Mouse (Mus musculus) WW6 (cell line): ENCODE results near the gene Ngdn.
"Not testable (repeated sequence)": the region's sequence is repeated elsewhere in the genome, so short reads cannot be mapped to it uniquely, and the experiment has no call there.

Experiments
- DNase-seq: peaks from one replicate; pipeline ENCODE4 v3.0.0-alpha.2; 2013; ENCODE audit warnings: low read depth, low spot score

Ngdn gene

DNA sequence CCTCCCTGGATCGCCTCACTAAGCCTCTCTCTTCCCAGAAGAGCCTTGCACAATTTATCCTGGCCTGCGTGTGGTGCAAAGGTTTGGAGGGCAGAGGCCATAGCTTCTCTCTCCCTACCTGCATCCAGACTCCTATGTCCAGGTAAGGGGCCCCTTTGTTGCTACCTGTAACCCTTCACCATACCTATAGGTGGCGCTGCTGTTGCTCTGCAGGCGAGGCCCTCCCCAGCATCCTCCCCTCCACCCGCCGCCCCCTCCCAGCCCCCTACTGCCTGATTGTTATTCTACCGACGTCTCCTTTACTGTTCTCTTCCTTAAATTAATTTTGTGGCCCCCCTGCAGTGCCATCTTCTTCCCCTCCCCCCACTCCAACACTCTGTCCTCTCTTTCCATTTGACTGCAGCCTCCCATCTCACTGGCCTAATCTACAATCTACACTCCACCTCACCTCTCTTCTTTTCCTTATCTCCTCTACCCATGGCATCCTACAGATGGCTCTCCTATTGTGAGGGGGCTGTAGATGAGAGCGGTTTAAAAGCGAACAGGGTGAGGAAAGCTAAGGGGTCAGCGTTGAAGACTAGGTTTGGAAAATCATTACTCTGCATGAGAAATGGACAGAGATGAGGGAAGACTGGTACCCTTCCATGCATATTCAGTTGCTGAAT, 13.9 kb downstream of the Ngdn start:
- no peak for DNase-seq

DNA sequence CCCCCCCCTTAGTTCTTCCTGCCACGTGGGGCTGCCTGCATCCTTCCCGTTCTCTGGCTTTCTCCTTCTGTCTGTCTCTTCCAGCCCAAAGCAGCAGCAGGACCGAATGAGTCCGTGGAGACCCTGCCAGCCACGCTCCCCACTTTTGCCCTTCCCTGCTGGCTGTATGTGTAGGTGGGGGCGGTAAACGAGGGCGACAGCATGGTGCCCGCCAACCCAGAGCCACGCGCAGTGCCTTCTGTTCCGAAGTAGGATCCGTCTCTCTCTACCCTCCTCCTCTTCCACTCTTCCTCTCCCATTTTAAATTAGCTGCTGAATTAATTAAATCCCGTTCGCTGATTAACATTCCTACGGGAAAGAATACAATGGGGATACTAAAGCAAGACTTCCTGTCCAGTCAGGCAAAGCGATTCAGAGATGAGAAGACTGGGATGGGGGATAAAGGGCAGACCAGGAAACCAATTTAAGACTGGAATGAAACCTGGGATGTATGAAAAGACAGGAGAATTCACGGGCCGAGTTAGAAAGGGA, 17.5 kb downstream of the Ngdn start:
- DNase-seq: no peak

DNA sequence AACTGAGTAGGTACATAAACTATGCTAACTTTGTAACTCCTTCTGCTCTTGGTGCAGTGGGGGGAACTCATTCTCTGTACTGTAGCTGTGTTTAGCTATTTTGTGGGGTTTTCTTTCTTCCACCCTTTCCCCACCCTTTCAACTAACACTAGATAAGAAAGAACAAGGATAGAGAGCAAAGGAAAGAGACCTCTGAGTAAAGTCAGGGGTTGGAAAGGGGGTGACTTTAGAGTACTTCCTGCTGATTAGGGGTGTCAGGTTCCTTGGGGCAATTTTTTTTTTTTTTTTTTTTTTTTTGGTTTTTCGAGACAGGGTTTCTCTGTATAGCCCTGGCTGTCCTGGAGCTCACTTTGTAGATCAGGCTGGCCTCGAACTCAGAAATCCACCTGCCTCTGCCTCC, 28.4 kb downstream of the Ngdn start:
- DNase-seq: not testable (repeated sequence)

DNA sequence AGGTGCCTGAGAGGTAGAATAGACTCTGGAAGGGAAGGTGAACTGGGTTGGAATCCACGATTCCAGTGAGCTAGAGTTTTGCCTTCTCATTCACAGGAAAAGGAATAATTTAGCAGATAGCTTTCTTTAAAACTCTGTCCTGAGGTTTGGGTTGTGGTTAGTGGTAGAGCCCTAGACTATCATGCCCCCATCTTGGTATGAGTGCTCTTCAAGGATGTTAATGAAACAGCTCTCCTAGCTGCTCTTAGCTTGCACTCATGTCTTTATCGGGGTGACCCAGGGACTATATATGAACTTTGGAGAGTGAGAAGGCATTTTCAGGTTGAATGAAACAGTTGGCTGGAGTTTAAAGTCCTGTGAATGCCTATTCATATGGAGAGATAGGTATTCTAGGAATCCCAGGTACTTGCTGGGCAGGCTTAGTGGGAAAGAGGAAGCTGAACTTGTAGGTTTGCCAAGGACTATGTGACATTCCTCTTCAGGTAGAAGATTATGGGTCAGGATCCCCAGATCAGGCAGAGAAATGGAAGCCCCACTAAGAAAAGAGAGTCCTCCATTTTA, 32.8 kb downstream of the Ngdn start:
- DNase-seq: no peak

DNA sequence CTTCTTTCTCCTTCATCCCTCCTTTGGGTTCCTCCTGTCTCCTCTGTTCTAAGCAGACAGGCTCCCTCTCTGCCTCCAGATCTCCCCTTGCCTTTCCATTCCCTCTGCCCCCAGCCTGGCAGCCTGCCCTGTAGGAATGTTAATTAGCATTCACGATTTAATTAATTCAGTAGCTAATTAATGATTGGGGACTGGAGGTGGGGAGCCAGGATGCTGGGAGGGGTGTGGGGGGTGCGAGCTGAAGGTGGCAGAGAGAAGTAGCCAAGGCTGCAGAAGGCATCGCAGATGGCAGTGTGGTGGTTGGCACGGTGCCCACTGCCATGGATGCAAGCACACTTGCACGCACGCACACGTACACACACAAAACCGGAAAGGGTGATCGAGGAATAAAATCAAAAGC, 37.2 kb downstream of the Ngdn start:
- DNase-seq: no peak

DNA sequence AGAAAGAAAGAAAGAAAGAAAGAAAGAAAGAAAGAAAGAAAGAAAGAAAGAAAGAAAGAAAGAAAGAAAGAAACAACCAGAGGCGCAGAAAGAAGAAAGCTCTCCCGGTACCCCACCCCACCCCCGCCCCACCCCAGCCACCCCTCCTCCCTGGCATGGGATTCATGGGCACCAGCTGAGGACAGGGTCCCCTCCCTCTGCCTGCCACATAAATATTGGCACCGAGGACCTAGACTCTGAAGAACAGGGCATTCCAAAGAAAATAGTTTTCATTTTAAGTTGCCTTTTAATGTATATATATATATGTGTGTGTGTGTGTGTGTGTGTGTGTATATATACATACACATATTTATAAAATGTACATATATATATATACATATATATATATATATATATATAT, 37.8 kb downstream of the Ngdn start:
- DNase-seq: no peak

DNA sequence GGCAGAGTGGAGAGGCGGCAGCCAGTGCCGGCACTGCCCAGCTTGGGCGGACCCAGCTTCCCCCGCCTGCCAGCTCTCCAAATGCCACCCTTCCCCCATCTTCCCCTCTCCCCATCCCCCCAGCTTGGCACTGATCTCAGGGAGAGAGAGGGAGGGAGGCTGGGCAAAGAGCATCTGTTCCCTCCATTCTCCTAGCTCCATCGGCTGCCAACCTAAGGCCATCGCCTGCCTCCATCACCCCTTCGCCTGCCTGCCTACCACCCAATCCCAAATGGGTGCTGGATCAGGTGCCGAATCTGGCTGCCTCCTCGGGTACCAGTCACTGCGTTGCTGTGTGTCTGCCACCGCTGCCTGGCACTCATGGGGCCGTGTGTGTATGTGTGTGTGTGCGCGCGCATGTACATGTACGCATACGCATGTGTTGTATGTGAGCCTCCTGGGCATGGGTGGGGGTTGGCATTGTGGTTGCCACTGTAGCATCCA, 38.5 kb downstream of the Ngdn start:
- no peak for DNase-seq

DNA sequence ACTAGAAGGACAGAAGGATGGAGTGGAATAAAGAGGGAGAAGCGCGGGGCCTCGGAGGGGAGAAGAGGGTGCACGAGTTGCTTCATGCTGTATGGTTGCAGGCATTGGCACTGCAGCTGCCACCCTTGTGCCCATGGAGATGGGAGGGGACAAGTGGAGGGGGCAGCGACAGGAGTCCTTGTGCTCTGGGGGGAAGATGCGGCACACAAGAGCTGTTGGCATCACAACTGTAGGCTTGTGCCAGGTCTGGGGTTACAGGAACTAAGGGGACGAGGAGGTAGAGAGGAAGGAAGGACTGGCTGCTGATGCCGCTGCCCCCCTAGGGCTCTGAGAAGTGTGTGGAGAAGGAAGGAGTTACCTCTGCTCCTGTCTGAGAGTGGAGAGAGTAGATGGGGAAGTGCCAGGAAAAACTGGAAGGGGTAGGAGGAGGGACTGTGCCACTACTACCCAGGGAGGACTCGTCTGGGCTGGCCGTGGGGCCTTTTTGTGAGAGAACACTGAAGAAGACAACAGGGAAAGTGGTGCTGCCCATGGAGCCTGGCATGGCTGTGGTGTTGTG, 39.0 kb downstream of the Ngdn start:
- DNase-seq: no peak

DNA sequence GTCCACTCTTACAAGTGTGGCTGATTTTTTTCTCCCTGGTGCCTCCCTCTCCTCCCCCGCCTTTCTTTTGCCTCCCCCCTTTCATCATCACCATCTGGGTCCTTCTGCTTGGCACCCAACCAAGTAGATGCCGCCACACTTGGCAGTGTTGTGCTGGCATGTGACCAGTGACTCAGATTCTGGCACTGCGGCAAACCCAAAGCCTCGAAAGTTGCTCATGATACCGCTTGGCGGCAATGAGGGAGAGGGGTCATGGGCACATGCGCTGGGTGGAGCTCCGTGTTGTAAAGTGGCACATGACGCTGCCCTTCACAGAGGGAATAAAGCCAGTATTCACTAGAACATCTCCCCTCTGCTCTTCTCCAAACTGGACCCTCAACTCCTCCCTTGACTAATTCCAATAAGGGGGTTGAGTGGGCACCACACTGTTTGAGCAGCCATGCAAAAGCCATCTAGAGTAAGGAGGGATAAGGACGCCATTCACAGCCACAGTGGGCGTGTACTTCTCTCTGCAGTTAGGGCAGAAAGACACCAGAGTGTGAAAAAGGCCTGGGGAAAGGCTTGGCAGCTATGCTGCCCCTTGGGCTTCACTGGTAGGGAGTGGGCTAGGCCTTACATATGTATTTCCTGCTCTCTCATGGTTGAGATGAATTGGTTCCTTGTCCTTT, 40.0 kb downstream of the Ngdn start:
- no peak for DNase-seq

DNA sequence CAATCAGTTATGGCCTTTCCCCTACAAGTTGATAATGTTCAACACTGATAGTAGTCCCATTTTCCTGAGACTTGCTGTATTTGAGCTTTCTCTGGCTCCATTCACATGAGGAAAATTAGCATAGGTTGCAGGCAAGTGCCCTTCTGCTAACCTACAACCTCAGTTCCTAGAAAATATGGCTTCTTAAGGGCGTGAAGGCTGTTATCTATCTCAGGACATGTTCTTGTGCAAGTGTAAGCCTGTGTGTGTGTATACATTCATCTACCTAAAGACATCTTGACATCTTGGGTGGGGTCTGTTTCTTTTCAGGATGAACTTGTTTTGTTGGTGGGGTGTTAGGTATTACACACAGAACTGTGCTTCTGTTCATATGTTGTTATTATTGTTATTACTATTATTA, 43.8 kb downstream of the Ngdn start:
- no peak for DNase-seq

DNA sequence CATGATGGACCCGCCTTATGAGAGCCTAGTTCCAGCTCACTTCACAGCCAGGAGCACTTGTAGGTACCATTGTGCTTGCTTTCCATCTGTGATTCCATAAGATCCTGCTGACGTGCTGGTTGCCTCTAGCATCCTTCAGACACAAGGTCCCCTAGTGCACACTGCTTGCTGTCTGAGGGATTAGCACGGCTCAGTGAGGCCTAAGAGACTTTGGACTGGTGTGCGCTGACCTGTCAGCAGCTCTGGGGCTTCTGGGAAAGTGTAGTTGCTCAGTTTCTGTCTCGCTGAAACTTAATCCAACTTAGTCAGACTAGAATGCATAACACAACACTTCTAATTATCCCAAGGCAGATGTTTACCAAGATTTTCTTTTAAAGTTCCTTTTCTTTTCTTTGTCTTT, 44.7 kb downstream of the Ngdn start:
- DNase-seq: no peak

DNA sequence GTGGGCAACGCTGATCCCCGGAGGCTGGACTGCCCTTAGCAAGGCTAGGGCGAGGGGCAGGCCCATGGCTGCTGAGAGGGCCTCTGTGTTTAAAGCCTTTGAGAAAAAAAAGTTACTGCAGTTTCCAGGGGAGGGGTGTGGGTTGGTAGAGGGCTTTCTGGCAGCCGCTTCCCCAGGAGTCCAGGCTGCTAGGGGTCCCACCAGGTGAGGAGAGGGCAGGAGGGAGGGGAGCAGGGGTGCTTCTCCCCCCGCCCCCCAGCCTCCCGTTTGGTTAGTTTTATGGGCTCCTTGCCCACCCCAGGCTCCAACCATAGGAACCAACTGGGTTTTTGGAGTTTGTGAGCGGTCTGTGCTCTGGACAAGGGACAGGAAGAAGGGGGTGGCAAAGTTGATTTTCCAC, 46.6 kb downstream of the Ngdn start:
- DNase-seq: no peak

DNA sequence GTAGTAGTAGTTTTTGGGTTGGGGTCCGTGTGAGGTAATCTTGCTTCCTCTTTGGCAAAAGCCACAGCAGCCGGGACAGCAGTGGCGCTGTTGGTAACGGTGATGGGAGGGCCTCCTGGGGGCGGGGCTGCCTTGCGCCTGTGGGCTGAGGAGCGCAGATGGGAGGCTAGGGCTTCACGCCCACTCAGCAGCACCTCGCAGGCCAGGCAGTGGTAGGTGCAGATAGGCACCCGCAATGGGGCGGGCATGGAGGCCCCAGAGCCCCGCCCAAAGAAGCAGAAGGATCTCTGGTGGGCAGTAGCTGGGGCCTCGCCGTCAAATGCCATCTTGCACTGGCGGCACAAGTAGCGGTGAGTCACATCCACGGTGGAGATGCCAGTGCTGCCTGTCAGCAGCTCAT, 47.4 kb downstream of the Ngdn start:
- no peak for DNase-seq

DNA sequence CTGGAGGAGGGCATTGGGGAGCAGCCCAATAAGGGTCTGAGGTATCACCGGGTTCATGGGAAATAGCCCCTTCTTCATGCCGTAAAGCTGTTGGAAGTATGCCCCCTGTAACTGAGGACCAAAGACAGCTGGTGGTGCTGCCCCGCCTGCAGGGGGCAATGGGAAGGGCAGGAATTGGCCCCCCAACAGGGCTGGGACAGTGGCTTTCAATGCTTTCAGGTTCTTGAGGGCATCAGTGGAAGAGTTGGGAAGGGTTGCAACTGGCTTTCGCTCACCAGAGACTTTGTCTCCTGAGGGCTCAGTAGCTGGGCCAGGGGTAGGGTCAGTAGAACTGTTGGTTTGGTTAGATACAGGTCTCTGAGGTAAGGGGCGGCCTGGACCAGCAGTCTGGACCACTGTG, 47.9 kb downstream of the Ngdn start:
- DNase-seq: no peak

DNA sequence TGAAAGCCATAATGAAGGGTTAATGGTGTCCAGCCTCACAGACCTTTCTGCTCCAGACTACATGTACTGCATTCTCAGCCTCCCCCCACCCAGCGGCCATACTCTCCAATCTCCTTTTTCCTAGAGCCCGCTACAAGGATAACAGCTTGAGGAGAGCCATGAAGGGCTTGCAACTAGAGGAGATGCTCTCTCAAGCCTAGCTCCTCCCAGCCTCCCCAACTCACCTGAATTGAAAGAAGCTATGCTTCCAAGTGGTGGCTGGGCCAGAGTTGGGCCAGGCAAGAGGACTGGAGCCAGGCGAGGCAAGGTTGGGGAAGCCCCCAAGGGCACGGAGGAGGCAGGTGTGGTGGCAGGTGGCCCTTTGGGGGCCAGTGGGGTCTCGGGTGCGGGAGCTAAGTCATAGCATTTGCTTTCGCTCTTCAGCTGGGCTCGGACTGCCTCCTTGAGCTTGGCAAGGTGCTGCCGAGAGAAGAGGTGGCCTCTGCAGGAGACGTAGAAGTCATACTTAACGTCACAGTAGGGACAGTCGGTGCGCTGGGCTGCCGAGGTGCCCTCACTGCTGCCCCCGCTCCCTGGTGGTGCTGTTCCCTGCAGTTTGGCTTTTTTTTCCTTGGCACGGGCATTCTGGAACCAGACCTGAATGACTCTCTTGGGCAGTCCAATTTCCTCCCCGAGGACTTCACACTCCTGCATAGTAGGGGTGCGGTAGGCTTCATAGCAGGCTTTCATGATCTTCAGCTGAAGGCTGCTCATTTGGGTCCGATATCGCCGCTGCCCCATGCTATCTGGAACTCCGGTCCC, 48.5 kb downstream of the Ngdn start:
- DNase-seq: no peak

DNA sequence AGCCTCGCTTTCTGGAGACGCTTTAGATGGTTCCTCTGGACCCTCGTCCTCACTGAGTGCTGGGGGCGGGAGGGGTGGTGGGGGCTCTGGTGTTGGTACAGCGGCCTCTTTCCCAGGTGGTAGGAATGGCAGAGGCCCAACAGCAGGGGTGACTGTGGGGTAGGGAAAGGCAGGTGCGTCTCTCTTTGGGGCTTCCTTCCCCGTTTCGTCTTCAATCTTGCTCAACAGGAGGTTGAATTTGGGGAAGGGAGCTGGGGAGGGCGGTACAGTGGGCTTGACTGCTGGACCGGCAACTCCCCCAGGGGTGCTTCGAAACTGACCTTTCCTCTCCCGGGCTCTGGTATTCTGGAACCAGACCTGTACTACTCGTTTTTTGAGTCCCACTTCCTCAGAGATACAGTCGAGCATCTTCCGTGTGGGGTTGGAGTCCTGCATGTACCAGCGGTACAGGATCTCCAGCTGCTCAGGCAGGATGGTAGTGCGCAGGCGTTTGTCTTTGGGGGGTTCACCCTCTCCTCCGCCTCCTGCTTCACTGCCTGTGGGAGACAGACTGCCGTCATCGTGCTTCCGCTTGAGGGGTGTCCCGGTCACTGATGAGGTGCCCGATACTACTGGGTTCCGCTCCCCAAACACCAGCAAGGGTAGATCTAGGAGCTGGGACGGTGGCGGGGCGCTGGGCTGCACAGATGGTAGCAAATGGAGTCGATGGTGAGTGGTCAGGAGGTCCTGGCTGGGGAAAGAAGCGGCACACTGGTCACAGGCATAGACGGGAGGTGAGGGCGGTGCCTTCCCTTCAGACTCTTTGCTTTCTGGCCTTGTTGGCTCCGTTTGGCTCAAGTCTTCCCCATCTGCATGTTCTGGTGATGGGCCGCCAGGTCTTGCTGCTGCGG, 49.5 kb downstream of the Ngdn start:
- no peak for DNase-seq

DNA sequence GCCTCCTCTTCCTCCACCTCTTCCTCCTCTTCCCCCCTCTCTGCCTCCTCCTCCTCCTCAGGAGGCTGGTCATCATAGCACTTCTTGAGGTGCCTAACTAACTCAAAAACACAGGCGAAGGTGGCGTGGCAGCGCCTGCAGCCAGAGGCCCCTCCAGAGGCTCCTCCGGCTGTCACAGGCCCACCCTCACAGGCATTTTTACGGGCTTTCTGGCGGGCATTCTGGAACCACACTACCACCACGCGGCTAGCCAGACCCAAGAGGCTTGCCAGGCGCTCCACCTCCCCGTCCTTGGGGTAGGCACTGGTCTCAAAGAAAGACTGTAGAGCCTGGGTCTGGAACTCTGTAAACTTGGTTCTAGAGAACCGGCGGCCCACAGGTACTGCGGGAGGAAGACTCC, 50.1 kb downstream of the Ngdn start:
- DNase-seq: no peak

DNA sequence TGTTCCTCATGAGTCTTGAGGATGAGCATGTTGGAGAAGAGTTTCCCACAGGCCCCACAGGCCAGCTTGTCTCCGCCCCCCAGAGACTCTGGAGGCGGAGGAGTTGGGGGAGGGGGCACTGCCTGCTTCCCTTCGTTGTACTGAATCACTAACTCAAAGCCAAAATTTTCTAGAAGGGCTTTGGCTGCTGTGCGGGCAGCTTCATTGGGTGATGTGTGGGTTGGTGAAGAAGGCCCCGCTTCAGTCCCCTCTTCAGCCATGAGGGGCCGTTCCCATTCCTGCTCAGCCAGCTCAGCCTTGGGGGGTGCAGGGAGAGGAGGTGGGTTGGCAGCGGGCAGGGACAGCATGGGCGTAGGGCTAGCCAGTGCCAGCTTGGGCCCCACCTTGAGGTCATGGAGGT, 50.8 kb downstream of the Ngdn start:
- DNase-seq: no peak

DNA sequence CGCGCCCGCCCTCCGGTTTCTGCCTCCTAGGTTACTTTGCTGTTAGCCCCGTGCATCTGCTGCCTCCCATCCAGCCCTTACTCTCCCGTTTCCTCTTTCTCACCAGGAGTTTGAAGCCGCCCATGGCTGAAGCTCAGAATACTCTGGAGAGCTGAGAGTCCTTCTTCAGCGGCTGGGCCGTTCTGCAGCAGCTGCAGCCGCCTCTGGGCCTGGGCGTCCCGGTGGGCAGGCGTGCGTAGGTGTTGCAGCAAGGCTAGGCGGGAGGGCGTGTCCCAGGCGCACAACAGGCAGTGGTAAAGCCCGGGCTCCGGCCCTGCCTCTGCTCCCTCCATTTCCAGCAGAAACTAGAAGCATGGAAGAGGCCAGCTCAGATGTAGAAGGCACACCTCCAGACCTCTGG, 56.5 kb downstream of the Ngdn start:
- DNase-seq: no peak
